Mouse (Mus musculus) MEL (cell line): Measurements from ENCODE around the gene Podxl2. TPM values are rescaled to one million over a fixed set of nuclear protein-coding genes. Genes with fewer than 3 reads are reported as not detected.

ENCODE experiments used
- DNase-seq: peaks from one replicate; pipeline ENCODE4 v3.0.0; 2011; ENCODE audit warnings: low read depth, low spot score
- H3K27ac ChIP-seq: 2 replicates; pipeline ENCODE4 v1.5.1; 2012; ENCODE audit warnings: low read depth, mild to moderate bottlenecking, control low read depth, low read length, moderate library complexity; ENCODE audit not compliant: control insufficient read depth
- H3K27me3 ChIP-seq, 2 experiments: fragments of 150-350 bp in 1 of 2; sonication (generic) in 1 of 2; 2 replicates each; pipeline ENCODE4 v1.6.1; 2012; ENCODE audit warnings: low read length in 2 of 2, mild to moderate bottlenecking in 2 of 2, improper control_type of control experiment in 1 of 2, moderate library complexity in 1 of 2; ENCODE audit not compliant: insufficient read depth in 2 of 2, control insufficient read depth in 1 of 2
- H3K36me3 ChIP-seq, 2 experiments: 2 replicates each; pipeline ENCODE4 v1.6.1; 2012 to 2014; ENCODE audit warnings: low read length in 2 of 2, improper control_type of control experiment in 1 of 2, inconsistent platforms in 1 of 2, mild to moderate bottlenecking in 1 of 2; ENCODE audit not compliant: insufficient read depth in 2 of 2, control insufficient read depth in 1 of 2
- H3K4me1 ChIP-seq, 2 experiments: fragments of 150-350 bp in 1 of 2; sonication (generic) in 1 of 2; 2 replicates each; pipeline ENCODE4 v1.6.1; 2012; ENCODE audit warnings: low read length in 2 of 2, improper control_type of control experiment in 1 of 2, mild to moderate bottlenecking in 1 of 2; ENCODE audit not compliant: insufficient read depth in 2 of 2, control insufficient read depth in 1 of 2
- H3K4me3 ChIP-seq, 2 experiments: fragments of 150-350 bp in 1 of 2; sonication (generic) in 1 of 2; 2 replicates each; pipeline ENCODE4 v1.5.1; 2012; ENCODE audit warnings: low read depth in 2 of 2, low read length in 2 of 2, mild to moderate bottlenecking in 2 of 2, moderate library complexity in 2 of 2, control low read depth in 1 of 2, improper control_type of control experiment in 1 of 2; ENCODE audit not compliant: control insufficient read depth in 1 of 2, insufficient read depth in 1 of 2
- H3K79me2 ChIP-seq: 2 replicates; pipeline ENCODE4 v1.6.1; 2012; ENCODE audit warnings: mild to moderate bottlenecking, low read length, moderate library complexity; ENCODE audit not compliant: control insufficient read depth, poor library complexity, insufficient read depth
- H3K9ac ChIP-seq: 2 replicates; pipeline ENCODE4 v1.6.1; 2012; ENCODE audit warnings: low read depth, mild to moderate bottlenecking, control low read depth, low read length, moderate library complexity; ENCODE audit not compliant: control insufficient read depth, poor library complexity, severe bottlenecking
- H3K9me3 ChIP-seq: fragments of 150-350 bp; sonication (generic); replicated peaks from 2 replicates; pipeline ENCODE4 v1.6.1; 2012; ENCODE audit warnings: mild to moderate bottlenecking, low read length, improper control_type of control experiment, moderate library complexity; ENCODE audit not compliant: insufficient read depth
- BHLHE40 ChIP-seq: IDR thresholded peaks from 2 replicates; pipeline ENCODE4 v1.6.1; 2012; ENCODE audit warnings: low read depth, mild to moderate bottlenecking, inconsistent platforms, low read length, improper control_type of control experiment, borderline replicate concordance
- CHD1 ChIP-seq: IDR thresholded peaks from 2 replicates; pipeline ENCODE4 v1.6.1; 2012; ENCODE audit warnings: low read depth, mild to moderate bottlenecking, inconsistent platforms, low read length, improper control_type of control experiment
- CTCF ChIP-seq, 3 experiments: IDR thresholded peaks in 2 of 3; conservative IDR thresholded peaks in 1 of 3; 2 replicates each; pipeline ENCODE4 v1.5.1; 2011 to 2012; ENCODE audit warnings: low read length in 3 of 3, low read depth in 2 of 3, mild to moderate bottlenecking in 2 of 3, improper control_type of control experiment in 1 of 3, inconsistent platforms in 1 of 3, mixed read lengths in 1 of 3, moderate library complexity in 1 of 3; ENCODE audit not compliant: control insufficient read depth in 1 of 3, insufficient read depth in 1 of 3, poor library complexity in 1 of 3, severe bottlenecking in 1 of 3
- E2F4 ChIP-seq: IDR thresholded peaks from 2 replicates; pipeline ENCODE4 v1.6.1; 2011; ENCODE audit warnings: low read depth, low read length, improper control_type of control experiment, borderline replicate concordance
- ELF1 ChIP-seq: IDR thresholded peaks from 2 replicates; pipeline ENCODE4 v1.6.1; 2014; ENCODE audit warnings: low read depth, mild to moderate bottlenecking, inconsistent platforms, low read length, improper control_type of control experiment, moderate library complexity
- ETS1 ChIP-seq: IDR thresholded peaks from 2 replicates; pipeline ENCODE4 v1.6.1; 2012; ENCODE audit warnings: low read depth, mild to moderate bottlenecking, inconsistent platforms, low read length, improper control_type of control experiment, moderate library complexity
- GABPA ChIP-seq: IDR thresholded peaks from 2 replicates; pipeline ENCODE4 v1.6.1; 2012; ENCODE audit warnings: low read depth, mild to moderate bottlenecking, inconsistent platforms, low read length, improper control_type of control experiment, moderate library complexity
- GATA1 ChIP-seq: IDR thresholded peaks from 2 replicates; pipeline ENCODE4 v1.6.1; 2011; ENCODE audit warnings: low read depth, low read length, improper control_type of control experiment
- HCFC1 ChIP-seq: IDR thresholded peaks from 2 replicates; pipeline ENCODE4 v1.6.1; 2012; ENCODE audit warnings: low read depth, mild to moderate bottlenecking, inconsistent platforms, low read length, improper control_type of control experiment, moderate library complexity
- MAFK ChIP-seq: IDR thresholded peaks from 2 replicates; pipeline ENCODE4 v1.6.1; 2011; ENCODE audit warnings: low read depth, mild to moderate bottlenecking, low read length, improper control_type of control experiment, borderline replicate concordance
- MAX ChIP-seq: IDR thresholded peaks from 2 replicates; pipeline ENCODE4 v1.6.1; 2011; ENCODE audit warnings: low read length, improper control_type of control experiment
- MXI1 ChIP-seq: IDR thresholded peaks from 2 replicates; pipeline ENCODE4 v1.6.1; 2011; ENCODE audit warnings: mild to moderate bottlenecking, low read depth, low read length, improper control_type of control experiment
- NELFE ChIP-seq: IDR thresholded peaks from 2 replicates; pipeline ENCODE4 v1.6.1; 2011; ENCODE audit warnings: low read depth, low read length, improper control_type of control experiment
- NRF1 ChIP-seq: IDR thresholded peaks from 2 replicates; pipeline ENCODE4 v1.6.1; 2014; ENCODE audit warnings: low read depth, mild to moderate bottlenecking, inconsistent platforms, low read length, improper control_type of control experiment, moderate library complexity; ENCODE audit not compliant: poor library complexity, insufficient read depth, severe bottlenecking
- RAD21 ChIP-seq: IDR thresholded peaks from 2 replicates; pipeline ENCODE4 v1.6.1; 2011; ENCODE audit warnings: mild to moderate bottlenecking, low read depth, low read length, improper control_type of control experiment
- SIN3A ChIP-seq: IDR thresholded peaks from 2 replicates; pipeline ENCODE4 v1.6.1; 2012; ENCODE audit warnings: low read length, improper control_type of control experiment, inconsistent platforms
- SMC3 ChIP-seq: IDR thresholded peaks from 2 replicates; pipeline ENCODE4 v1.6.1; 2011; ENCODE audit warnings: low read depth, low read length, improper control_type of control experiment
- USF1 ChIP-seq: IDR thresholded peaks from 2 replicates; pipeline ENCODE4 v1.6.1; 2014; ENCODE audit warnings: low read depth, mild to moderate bottlenecking, inconsistent platforms, low read length, improper control_type of control experiment, moderate library complexity
- ZC3H11A ChIP-seq: IDR thresholded peaks from 2 replicates; pipeline ENCODE4 v1.6.1; 2012; ENCODE audit warnings: low read depth, mild to moderate bottlenecking, inconsistent platforms, low read length, improper control_type of control experiment
- ZMIZ1 ChIP-seq: IDR thresholded peaks from 2 replicates; pipeline ENCODE4 v1.6.1; 2012; ENCODE audit warnings: low read depth, mild to moderate bottlenecking, inconsistent platforms, low read length, improper control_type of control experiment, moderate library complexity
- ZNF384 ChIP-seq: IDR thresholded peaks from 2 replicates; pipeline ENCODE4 v1.6.1; 2012; ENCODE audit warnings: low read depth, mild to moderate bottlenecking, inconsistent platforms, low read length, improper control_type of control experiment
- polyA plus RNA-seq, 2 experiments: library from polyadenylated mRNA; stranded (reverse) in 1 of 2; unstranded in 1 of 2; fragments of >175 nt in 1 of 2; fragments of >200 nt in 1 of 2; gene quantifications; 2 replicates each; pipeline versions ENCODE4 v1.2.1 to v1.2.4; 2012; ENCODE audit warnings: low replicate concordance in 2 of 2, low read depth in 1 of 2; ENCODE audit not compliant: insufficient read length in 2 of 2, insufficient read depth in 1 of 2, missing spikeins in 1 of 2
- total RNA-seq: library from RNA; depleted of rRNA; stranded (reverse); fragments of 300-350 nt; gene quantifications from 2 replicates; pipeline ENCODE4 v1.2.3, GENCODE M21; 2012

The Podxl2 gene
- total and polyA plus RNA-seq, 3 experiments = 0.10 TPM; not detected in 2

- Histone ChIP-seq H3K9ac (no peak overlapping the region), H3K36me3 (0 out of 4 replicates have a peak, but pooled peaks cover 0 to 3% of the 10 kb centered on the region in 2 experiments)
Measured at GRCm38 (mm10) chr6:88906369-88907108, 31.7 kb upstream of the Podxl2 start.

GRCm38 (mm10) chr6:88905042-88905441 lies 30.2 kb upstream of the Podxl2 start:
- Histone ChIP-seq H3K27ac (no peak overlapping the region), H3K27me3 (no peaks in the 10 kb centered on the region), H3K4me3 (no peak overlapping the region), H3K79me2 (peaks cover 12% of the 10 kb centered on the region), H3K4me1 (peaks cover 0 to 17% of the 10 kb centered on the region in 2 experiments; a peak in 2 of 4 replicates), H3K36me3 (peaks cover 0 to 6% of the 10 kb centered on the region in 2 experiments; a peak in 2 of 4 replicates), H3K9ac (no peak overlapping the region), H3K9me3 (no peaks in the 10 kb centered on the region)
- no peak for DNase-seq
- TF ChIP-seq NELFE (no peak), NRF1 (no peak), E2F4 (no peak), ELF1 (no peak), RAD21 (no peak), GABPA (no peak), ZNF384 (no peak), MXI1 (no peak), MAFK (no peak), BHLHE40 (no peak), USF1 (no peak)

More at GRCm38 (mm10) chr6:88906369-88907108, 31.7 kb upstream of the Podxl2 start:
- Histone ChIP-seq H3K79me2 (peaks cover 10% of the 10 kb centered on the region), H3K9me3 (no peaks in the 10 kb centered on the region), H3K4me1 (peaks cover 0 to 12% of the 10 kb centered on the region in 2 experiments; a peak in 2 of 4 replicates), H3K4me3 (no peak overlapping the region), H3K27me3 (no peaks in the 10 kb centered on the region), H3K27ac (no peak overlapping the region)
- TF ChIP-seq ZC3H11A = no peak
- TF ChIP-seq MAX = peak; percentile 65; the same call in 1 of the 2 replicates
- TF ChIP-seq USF1 = peak; percentile 83
- TF ChIP-seq SMC3 = peak; percentile 42
- peak; percentile 45; the same call in 1 of the 2 replicates for TF ChIP-seq SIN3A
- TF ChIP-seq ZMIZ1 = no peak
- no peak for TF ChIP-seq GATA1
- TF ChIP-seq ETS1 = no peak
- peak; percentile 71 to 92 (median 73) for TF ChIP-seq CTCF (IDR thresholded peaks at IDR 0.05 in 2 of 3, conservative IDR thresholded peaks at IDR 0.05 in 1 of 3; ENCODE audit: control insufficient read depth in 1 of 3, insufficient read depth in 1 of 3, low read depth in 2 of 3, low read length in 3 of 3, poor library complexity in 1 of 3, severe bottlenecking in 1 of 3)
- TF ChIP-seq MXI1 = peak; percentile 47; the same call in 1 of the 2 replicates
- peak; percentile 70; the same call in 1 of the 2 replicates for TF ChIP-seq BHLHE40
- no peak for TF ChIP-seq CHD1
- TF ChIP-seq HCFC1 = no peak
- peak; percentile 71 for DNase-seq
